Mouse (Mus musculus) forebrain, embryonic 16.5 days (tissue): ENCODE measurements around the gene Spag9. TPM values are rescaled to one million over a fixed set of nuclear protein-coding genes. Genes with fewer than 3 reads are reported as not detected.
"Not testable (repeated sequence)": the region's sequence is repeated elsewhere in the genome, so short reads cannot be mapped to it uniquely, and the experiment has no call there.

Experiments used
- ATAC-seq: fragments of 200-750 bp; cut with Nextera tagmentation; 2 replicates; pipeline ENCODE4 v1.8.0; 2017; ENCODE audit warnings: mild to moderate bottlenecking, moderate library complexity
- H3K27ac ChIP-seq: fragments of 300-500 bp; sonication (generic); 2 replicates; pipeline ENCODE4 v1.5.1; 2014; ENCODE audit warnings: low read length, control low read depth
- H3K27me3 ChIP-seq: fragments of 300-500 bp; sonication (generic); replicated peaks from 2 replicates; pipeline ENCODE4 v1.6.1; 2014; ENCODE audit warnings: low read length; ENCODE audit not compliant: control insufficient read depth, insufficient read depth
- H3K36me3 ChIP-seq: fragments of 300-500 bp; sonication (generic); 2 replicates; pipeline ENCODE4 v1.6.1; 2014; ENCODE audit not compliant: control insufficient read depth, insufficient read depth
- H3K4me1 ChIP-seq: fragments of 300-500 bp; sonication (generic); replicated peaks from 2 replicates; pipeline ENCODE4 v1.6.1; 2014; ENCODE audit warnings: low read length; ENCODE audit not compliant: control insufficient read depth, insufficient read depth
- H3K4me2 ChIP-seq: fragments of 300-500 bp; sonication (generic); 2 replicates; pipeline ENCODE4 v1.6.1; 2014; ENCODE audit warnings: mild to moderate bottlenecking, low read length, control low read depth
- H3K4me3 ChIP-seq: fragments of 300-500 bp; sonication (generic); replicated peaks from 2 replicates; pipeline ENCODE4 v1.5.1; 2014; ENCODE audit warnings: mild to moderate bottlenecking, low read length, control low read depth
- H3K9ac ChIP-seq: fragments of 300-500 bp; sonication (generic); replicated peaks from 2 replicates; pipeline ENCODE4 v1.6.1; 2014; ENCODE audit warnings: low read depth, low read length, control low read depth
- H3K9me3 ChIP-seq: fragments of 300-500 bp; sonication (generic); 2 replicates; pipeline ENCODE4 v1.6.1; 2016; ENCODE audit warnings: low read length; ENCODE audit not compliant: control insufficient read depth
- WGBS: fragments of 180-500 bp; shearing (Covaris S2); extraction: QIAGEN DNeasy Blood & Tissue Kit; methylation state at CpG from one replicate; pipeline ENCODE4 v1.1.7; 2014; 5-methylcytosine and 5-hydroxymethylcytosine counted together
- polyA plus RNA-seq: library from polyadenylated mRNA; unstranded; fragments of >200 nt; fragmentation: Nextera tagmentation; extraction: Ambion mirVana; gene quantifications from 2 replicates; pipeline ENCODE4 v1.2.1, GENCODE M21; 2015

The Spag9 gene
- polyA plus RNA-seq, 1 experiment from 2014 or later: 99.1 TPM

- H3K4me1 ChIP-seq: no peaks in the 10 kb centered on the region
- H3K27ac ChIP-seq: no peak overlapping the region
- H3K9ac ChIP-seq: no peak overlapping the region
- H3K27me3 ChIP-seq: no peaks in the 10 kb centered on the region
- peaks cover 14% of the 10 kb centered on the region for H3K36me3 ChIP-seq
- no peak overlapping the region for H3K4me2 ChIP-seq
- H3K4me3 ChIP-seq: no peak overlapping the region
- no peak for ATAC-seq
- 91% methylated on average over 5 of the region's 5 CpGs for WGBS
- H3K9me3 ChIP-seq: no peaks in the 10 kb centered on the region
These were observed 68.0 kb downstream of the Spag9 start for GRCm38 (mm10) chr11:94063941-94064340.

GRCm38 (mm10) chr11:94070455-94070854, 74.6 kb downstream of the Spag9 start:
- no peaks in the 10 kb centered on the region for H3K9me3 ChIP-seq
- no peak overlapping the region for H3K9ac ChIP-seq
- no peak for ATAC-seq
- H3K27me3 ChIP-seq: no peaks in the 10 kb centered on the region
- H3K4me1 ChIP-seq: no peaks in the 10 kb centered on the region
- no peak overlapping the region for H3K4me3 ChIP-seq
- no peak overlapping the region for H3K27ac ChIP-seq
- 61% methylated on average over 2 of the region's 2 CpGs for WGBS
- H3K4me2 ChIP-seq: no peak overlapping the region
- peaks cover 16% of the 10 kb centered on the region for H3K36me3 ChIP-seq

GRCm38 (mm10) chr11:94073283-94073682, 77.4 kb downstream of the Spag9 start:
- 87% methylated on average over 4 of the region's 4 CpGs for WGBS
- H3K9me3 ChIP-seq: no peaks in the 10 kb centered on the region
- H3K27me3 ChIP-seq: no peaks in the 10 kb centered on the region
- no peak overlapping the region for H3K27ac ChIP-seq
- no peak overlapping the region for H3K9ac ChIP-seq
- H3K4me3 ChIP-seq: no peak overlapping the region
- H3K4me2 ChIP-seq: no peak overlapping the region
- no peak for ATAC-seq
- H3K4me1 ChIP-seq: no peaks in the 10 kb centered on the region
- H3K36me3 ChIP-seq: peaks cover 15% of the 10 kb centered on the region

- WGBS: 82% methylated on average over 2 of the region's 2 CpGs
- H3K9me3 ChIP-seq, H3K9ac ChIP-seq: not testable (repeated sequence)
These were observed 91.1 kb downstream of the Spag9 start for GRCm38 (mm10) chr11:94086966-94087365.

GRCm38 (mm10) chr11:94090496-94090895, 94.6 kb downstream of the Spag9 start:
- 84% methylated on average over 4 of the region's 4 CpGs for WGBS
- Histone ChIP-seq H3K4me3 (no peak overlapping the region), H3K9me3 (no peaks in the 10 kb centered on the region), H3K27me3 (no peaks in the 10 kb centered on the region), H3K4me1 (no peaks in the 10 kb centered on the region), H3K4me2 (no peak overlapping the region), H3K36me3 (peaks cover 58% of the 10 kb centered on the region), H3K27ac (no peak overlapping the region), H3K9ac (no peak overlapping the region)
- no peak for ATAC-seq

More at GRCm38 (mm10) chr11:94086966-94087365, 91.1 kb downstream of the Spag9 start:
- H3K27ac ChIP-seq, H3K4me2 ChIP-seq, ATAC-seq, H3K4me3 ChIP-seq, H3K4me1 ChIP-seq, H3K27me3 ChIP-seq: not testable (repeated sequence)
- peaks cover 52% of the 10 kb centered on the region for H3K36me3 ChIP-seq

- H3K4me1 ChIP-seq: no peaks in the 10 kb centered on the region
- no peaks in the 10 kb centered on the region for H3K27me3 ChIP-seq
- ATAC-seq: no peak
- no peak overlapping the region for H3K4me2 ChIP-seq
- H3K9ac ChIP-seq: no peak overlapping the region
- H3K27ac ChIP-seq: no peak overlapping the region
- no peaks in the 10 kb centered on the region for H3K9me3 ChIP-seq
- H3K4me3 ChIP-seq: no peak overlapping the region
- 94% methylated on average over 3 of the region's 3 CpGs for WGBS
- H3K36me3 ChIP-seq: peaks cover 48% of the 10 kb centered on the region
These were observed 101.6 kb downstream of the Spag9 start for GRCm38 (mm10) chr11:94097489-94097888.

GRCm38 (mm10) chr11:94098840-94099239, 102.9 kb downstream of the Spag9 start:
- no peak for ATAC-seq
- Histone ChIP-seq H3K27ac (no peak overlapping the region), H3K4me2 (no peak overlapping the region), H3K27me3 (no peaks in the 10 kb centered on the region), H3K4me3 (no peak overlapping the region), H3K9ac (no peak overlapping the region), H3K9me3 (no peaks in the 10 kb centered on the region), H3K36me3 (peaks cover 42% of the 10 kb centered on the region), H3K4me1 (no peaks in the 10 kb centered on the region)
- 96% methylated on average over 5 of the region's 5 CpGs for WGBS

- H3K4me3 ChIP-seq: no peak overlapping the region
- H3K36me3 ChIP-seq: peaks cover 47% of the 10 kb centered on the region
- no peak for ATAC-seq
- 99% methylated on average over 2 of the region's 2 CpGs for WGBS
- no peak overlapping the region for H3K4me2 ChIP-seq
- no peak overlapping the region for H3K27ac ChIP-seq
- H3K27me3 ChIP-seq: no peaks in the 10 kb centered on the region
- H3K9me3 ChIP-seq: no peaks in the 10 kb centered on the region
- H3K9ac ChIP-seq: no peak overlapping the region
- no peaks in the 10 kb centered on the region for H3K4me1 ChIP-seq
These were observed 117.9 kb downstream of the Spag9 start for GRCm38 (mm10) chr11:94113795-94114194.

GRCm38 (mm10) chr11:94115408-94115807, 119.5 kb downstream of the Spag9 start:
- H3K4me3 ChIP-seq: no peak overlapping the region
- ATAC-seq: no peak
- H3K27me3 ChIP-seq: no peaks in the 10 kb centered on the region
- H3K36me3 ChIP-seq: peaks cover 44% of the 10 kb centered on the region
- no peak overlapping the region for H3K4me2 ChIP-seq
- H3K9me3 ChIP-seq: no peaks in the 10 kb centered on the region
- H3K4me1 ChIP-seq: no peaks in the 10 kb centered on the region
- no peak overlapping the region for H3K9ac ChIP-seq
- WGBS: 97% methylated on average over 5 of the region's 5 CpGs
- H3K27ac ChIP-seq: no peak overlapping the region

- Histone ChIP-seq H3K4me2 (no peak overlapping the region), H3K27me3 (no peaks in the 10 kb centered on the region), H3K9ac (no peak overlapping the region), H3K4me3 (no peak overlapping the region), H3K4me1 (no peaks in the 10 kb centered on the region), H3K36me3 (peaks cover 42% of the 10 kb centered on the region), H3K27ac (no peak overlapping the region), H3K9me3 (no peaks in the 10 kb centered on the region)
- no peak for ATAC-seq
- 97% methylated on average over 7 of the region's 7 CpGs for WGBS
These were observed 120.8 kb downstream of the Spag9 start for GRCm38 (mm10) chr11:94116655-94117054.
